Comparison of ENCODE assay signal across 24 mouse cellular contexts in the genomic region with DNA sequence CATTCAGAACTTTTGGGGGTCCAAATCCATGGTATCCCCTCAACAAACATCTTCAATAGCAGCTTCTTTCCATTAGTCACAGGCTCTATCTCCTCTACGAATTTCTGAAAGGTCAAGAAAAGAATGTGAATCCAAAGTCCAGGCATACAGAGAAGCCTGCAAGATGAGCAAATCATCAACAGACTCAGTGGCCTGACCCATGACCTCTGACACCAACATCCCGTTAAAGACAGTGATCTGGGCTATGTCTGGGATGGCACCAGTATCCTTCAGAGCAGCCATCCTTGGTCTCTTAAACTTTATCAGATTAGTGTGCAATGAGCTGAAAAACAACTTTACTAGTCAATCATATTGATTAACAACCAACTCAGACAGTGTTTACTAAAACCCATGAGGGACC.
A peak's percentile ranks its signal among the peaks of the same experiment; 100 is the strongest.
DNase-seq lines count a peak whose midpoint lies in the region; ATAC-seq lines count a peak whose summit lies in the region.
"Had no signal": no experiment of that assay in that cellular context is flagged by ENCODE, and none has a peak within 500 bp of the region (broad histone marks: within the 10 kb centered on the region; RNA-seq: fewer than 3 reads in every experiment).

No protein-coding gene starts in this region.

- H3K27ac ChIP-seq in kidney, embryonic 14.5 days (ENCODE audit: low read depth, low read length) = no peak overlapping the region
- H3K27ac ChIP-seq in intestine, embryonic 15.5 days = no peak overlapping the region
- H3K27ac ChIP-seq: embryonic facial prominence, embryonic 12.5 days; embryonic facial prominence, embryonic 15.5 days; gastrocnemius, adult 2 months; hindbrain, embryonic 12.5 days; hindbrain, postnatal 0 days had no signal

- no peak overlapping the region for H3K9ac ChIP-seq in kidney, embryonic 14.5 days (ENCODE audit: low read depth, low read length)
- no peak overlapping the region for H3K9ac ChIP-seq in intestine, embryonic 15.5 days
- H3K9ac ChIP-seq: embryonic facial prominence, embryonic 12.5 days; embryonic facial prominence, embryonic 15.5 days; forebrain, postnatal 0 days; hindbrain, embryonic 12.5 days had no signal

- no peak for ATAC-seq in kidney, embryonic 14.5 days (ENCODE audit: low FRiP score, low TSS enrichment)
- ATAC-seq in intestine, embryonic 15.5 days = no peak
- ATAC-seq: CD4-positive, CD25-positive, alpha-beta regulatory T cell, adult 4 months; forebrain, embryonic 14.5 days; forebrain, postnatal 0 days; hindbrain, postnatal 0 days had no signal

- no peak overlapping the region for H3K4me2 ChIP-seq in kidney, embryonic 14.5 days (replicated peaks; ENCODE audit: low read depth, low read length)
- H3K4me2 ChIP-seq in intestine, embryonic 15.5 days (replicated peaks) = no peak overlapping the region
- H3K4me2 ChIP-seq: embryonic facial prominence, embryonic 12.5 days; embryonic facial prominence, embryonic 15.5 days; heart, embryonic 11.5 days; hindbrain, embryonic 12.5 days had no signal

- WGBS in kidney, embryonic 14.5 days = 23% methylated on average over 2 of the region's 2 CpGs
- WGBS in intestine, embryonic 15.5 days = 27% methylated on average over 2 of the region's 2 CpGs

- no peaks in the 10 kb centered on the region for H3K36me3 ChIP-seq in kidney, embryonic 14.5 days (ENCODE audit: control insufficient read depth, insufficient read depth, low read length)
- H3K36me3 ChIP-seq in intestine, embryonic 15.5 days = no peaks in the 10 kb centered on the region
- H3K36me3 ChIP-seq: embryonic facial prominence, embryonic 12.5 days; embryonic facial prominence, embryonic 15.5 days; hindbrain, embryonic 12.5 days had no signal

- no peaks in the 10 kb centered on the region for H3K27me3 ChIP-seq in kidney, embryonic 14.5 days (ENCODE audit: control insufficient read depth, insufficient read depth, low read length)
- no peaks in the 10 kb centered on the region for H3K27me3 ChIP-seq in intestine, embryonic 15.5 days (replicated peaks)
- H3K27me3 ChIP-seq: embryonic facial prominence, embryonic 12.5 days; embryonic facial prominence, embryonic 15.5 days; hindbrain, embryonic 12.5 days had no signal

- peak; percentile 80 for DNase-seq in kidney, adult 11 months
- peak; percentile 77 to 82 for DNase-seq in kidney, adult 8-10 months
- peak; percentile 87 for DNase-seq in kidney, adult 9 months
- peak; percentile 73 to 74 for DNase-seq in kidney, postnatal 25 days
- no peak for DNase-seq in spleen, postnatal 14 days (ENCODE audit: low spot score in 2 of 2)
- DNase-seq in adipocyte (ENCODE audit: low spot score) = no peak
- DNase-seq: adrenal gland, postnatal 10 days; adrenal gland, postnatal 36 days; cerebellum, adult 18-20 months; cerebellum, adult 9-10 months; cerebellum, postnatal 14 days; forebrain, postnatal 0 days; gastrocnemius, adult 2 months; gastrocnemius, postnatal 14 days; heart, adult 11 months had no signal

- H3K4me1 ChIP-seq in kidney, embryonic 14.5 days (ENCODE audit: control insufficient read depth, insufficient read depth, low read length) = peaks cover 18% of the 10 kb centered on the region; the same call in 1 of the 2 replicates
- H3K4me1 ChIP-seq in intestine, embryonic 15.5 days (replicated peaks) = 0 out of 2 replicates have a peak, but pooled peaks cover 7% of the 10 kb centered on the region

- H3K4me3 ChIP-seq in kidney, embryonic 14.5 days (ENCODE audit: low read length) = no peak overlapping the region
- H3K4me3 ChIP-seq in intestine, embryonic 15.5 days (replicated peaks) = no peak overlapping the region
- H3K4me3 ChIP-seq: embryonic facial prominence, embryonic 12.5 days; embryonic facial prominence, embryonic 15.5 days; gastrocnemius, adult 2 months; hindbrain, embryonic 12.5 days had no signal

- no peaks in the 10 kb centered on the region for H3K9me3 ChIP-seq in kidney, embryonic 14.5 days (ENCODE audit: control insufficient read depth, low read length)
- H3K9me3 ChIP-seq in intestine, embryonic 15.5 days = no peaks in the 10 kb centered on the region
- H3K9me3 ChIP-seq: embryonic facial prominence, embryonic 12.5 days; embryonic facial prominence, embryonic 15.5 days; hindbrain, embryonic 12.5 days had no signal

Comparison
In these comparisons a context has a peak if more than half of its experiments do, and no peak if none do; other contexts are left out.
1. DNase-seq: peak in kidney, adult 11 months (single experiment), kidney, adult 8-10 months (2 of 2), kidney, adult 9 months (single experiment) and kidney, postnatal 25 days (2 of 2); none in spleen, postnatal 14 days (0 of 2) and adipocyte (single experiment).